Mouse (Mus musculus) spleen, adult 12 weeks (tissue): ENCODE results near the gene Plppr1.

Source experiments
- DNase-seq: peaks from one replicate; pipeline ENCODE4 v3.0.0; 2022; ENCODE audit warnings: low spot score

Gene Plppr1

GRCm38 (mm10) chr4:49118842-49119241 is 59.8 kb downstream of the Plppr1 start:
- DNase-seq = no peak

GRCm38 (mm10) chr4:49144798-49145197 is 85.7 kb downstream of the Plppr1 start:
- DNase-seq = no peak

- no peak for DNase-seq
Observed at GRCm38 (mm10) chr4:49148775-49149174, 89.7 kb downstream of the Plppr1 start.

GRCm38 (mm10) chr4:49149251-49149650 is 90.2 kb downstream of the Plppr1 start:
- DNase-seq = no peak

- DNase-seq = no peak
Observed at GRCm38 (mm10) chr4:49153849-49154248, 94.8 kb downstream of the Plppr1 start.

GRCm38 (mm10) chr4:49156781-49157180 is 97.7 kb downstream of the Plppr1 start:
- no peak for DNase-seq

GRCm38 (mm10) chr4:49163285-49163684 is 104.2 kb downstream of the Plppr1 start:
- no peak for DNase-seq

GRCm38 (mm10) chr4:49166391-49166790 is 107.3 kb downstream of the Plppr1 start:
- no peak for DNase-seq

- DNase-seq = no peak
Observed at GRCm38 (mm10) chr4:49167030-49167429, 108.0 kb downstream of the Plppr1 start.

- no peak for DNase-seq
Observed at GRCm38 (mm10) chr4:49169498-49169897, 110.4 kb downstream of the Plppr1 start.

- DNase-seq = no peak
Observed at GRCm38 (mm10) chr4:49178101-49178500, 119.0 kb downstream of the Plppr1 start.

- DNase-seq = no peak
Observed at GRCm38 (mm10) chr4:49178891-49179290, 119.8 kb downstream of the Plppr1 start.

GRCm38 (mm10) chr4:49179471-49180181 is 120.6 kb downstream of the Plppr1 start:
- no peak for DNase-seq

- no peak for DNase-seq
Observed at GRCm38 (mm10) chr4:49189991-49190526, 131.0 kb downstream of the Plppr1 start.

GRCm38 (mm10) chr4:49197125-49197747 is 138.2 kb downstream of the Plppr1 start:
- no peak for DNase-seq

- no peak for DNase-seq
Observed at GRCm38 (mm10) chr4:49210457-49210856, 151.4 kb downstream of the Plppr1 start.

- DNase-seq = no peak
Observed at GRCm38 (mm10) chr4:49211582-49211981, 152.5 kb downstream of the Plppr1 start.

- no peak for DNase-seq
Observed at GRCm38 (mm10) chr4:49212616-49213544, 153.8 kb downstream of the Plppr1 start.

GRCm38 (mm10) chr4:49214341-49214740 is 155.3 kb downstream of the Plppr1 start:
- no peak for DNase-seq

GRCm38 (mm10) chr4:49223501-49223900 is 164.4 kb downstream of the Plppr1 start:
- DNase-seq = no peak

- DNase-seq = no peak
Observed at GRCm38 (mm10) chr4:49225021-49225420, 165.9 kb downstream of the Plppr1 start.
